Mouse (Mus musculus) brown adipose tissue, adult 24 weeks (tissue): ENCODE results near the gene Gm21637. TPM values are rescaled to one million over a fixed set of nuclear protein-coding genes. Genes with fewer than 3 reads are reported as not detected.
"Not testable (repeated sequence)": the region's sequence is repeated elsewhere in the genome, so short reads cannot be mapped to it uniquely, and the experiment has no call there.

Experiments
- H3K27ac ChIP-seq: fragments of 200-500 bp; replicated peaks from 2 replicates; pipeline ENCODE4 v1.5.1; 2012; ENCODE audit warnings: low read depth, mild to moderate bottlenecking, low read length
- H3K4me1 ChIP-seq: fragments of 200-500 bp; 2 replicates; pipeline ENCODE4 v1.6.1; 2012; ENCODE audit warnings: low read length, mixed read lengths; ENCODE audit not compliant: control insufficient read depth, insufficient read depth, insufficient read length
- H3K4me3 ChIP-seq: fragments of 200-500 bp; 2 replicates; pipeline ENCODE4 v1.5.1; 2012; ENCODE audit warnings: low read depth, mild to moderate bottlenecking, low read length, moderate library complexity; ENCODE audit not compliant: insufficient read depth
- polyA plus RNA-seq: library from polyadenylated mRNA; stranded (reverse); fragments of >200 nt; gene quantifications from 2 replicates; pipeline ENCODE4 v1.2.4, GENCODE M21; 2012; ENCODE audit not compliant: missing spikeins, insufficient read depth, insufficient read length

Gm21637 gene
- polyA plus RNA-seq, result not detected in 2 replicates

- not testable (repeated sequence) for H3K4me1 ChIP-seq, H3K27ac ChIP-seq, H3K4me3 ChIP-seq
Measured at GRCm38 (mm10) chrX:31961744-31962143, at the start of gene Gm21637. Gene Gm21637 (plus strand): TSS chrX:31962044.

Other genes starting within 250 kb of the Gm21637 start
- not detected in 2 replicates for gene Btbd35f25, start 244.9 kb upstream of the Gm21637 start, polyA plus RNA-seq
- not detected in 2 replicates for gene Btbd35f22, start 85.8 kb downstream of the Gm21637 start, polyA plus RNA-seq